Mouse (Mus musculus) midbrain, embryonic 10.5 days (tissue): ENCODE measurements at regions not wholly inside any gene's neighbourhood (a gene's known extent, or its start where the extent isn't known, plus 50 kb on each side); places are given as distances from the start of the nearest gene placed in this dataset.

Experiments used
- DNase-seq: peaks from one replicate; pipeline ENCODE4 v3.0.0-alpha.2; 2017; ENCODE audit warnings: low spot score
- H3K27ac ChIP-seq: fragments of 300-500 bp; sonication (generic); replicated peaks from 2 replicates; pipeline ENCODE4 v1.5.1; 2016; ENCODE audit warnings: mild to moderate bottlenecking
- H3K27me3 ChIP-seq: fragments of 300-500 bp; sonication (generic); 2 replicates; pipeline ENCODE4 v1.6.1; 2016; ENCODE audit warnings: low read depth, mild to moderate bottlenecking; ENCODE audit not compliant: poor library complexity, severe bottlenecking
- H3K36me3 ChIP-seq: fragments of 300-500 bp; sonication (generic); 2 replicates; pipeline ENCODE4 v1.6.1; 2016; ENCODE audit warnings: mild to moderate bottlenecking, moderate library complexity
- H3K4me1 ChIP-seq: fragments of 300-500 bp; sonication (generic); 2 replicates; pipeline ENCODE4 v1.6.1; 2016
- H3K4me3 ChIP-seq: fragments of 300-500 bp; sonication (generic); 2 replicates; pipeline ENCODE4 v1.5.1; 2016; ENCODE audit warnings: mild to moderate bottlenecking, moderate library complexity
- H3K9me3 ChIP-seq: fragments of 300-500 bp; sonication (generic); replicated peaks from 2 replicates; pipeline ENCODE4 v1.6.1; 2016; ENCODE audit warnings: mild to moderate bottlenecking
- WGBS: fragments of 180-500 bp; shearing (Covaris S2); methylation state at CpG from one replicate; pipeline ENCODE4 v1.1.7; 2016; 5-methylcytosine and 5-hydroxymethylcytosine counted together

DNA sequence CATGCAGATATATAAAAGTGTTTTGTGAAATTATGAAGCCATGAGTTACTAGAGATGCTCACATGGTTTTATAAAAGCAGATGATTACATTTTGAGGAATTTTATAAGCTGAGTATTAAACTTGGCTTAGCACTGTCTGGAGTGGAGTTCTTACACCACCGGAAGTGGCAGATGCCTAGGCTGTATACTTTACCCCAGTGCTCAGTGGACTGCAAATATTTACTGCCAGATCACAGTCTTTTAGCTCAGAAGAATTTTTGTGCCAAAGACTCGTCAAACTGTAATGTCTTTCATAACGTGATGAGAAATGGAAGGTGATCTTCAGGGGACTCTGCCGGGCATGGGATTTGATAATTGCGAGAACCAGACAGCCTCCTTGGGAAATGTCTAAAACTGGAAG lies 136.1 kb upstream of the 9330182O14Rik start:
- no peak for DNase-seq
- no peaks in the 10 kb centered on the region for H3K36me3 ChIP-seq
- 92% methylated on average over 5 of the region's 5 CpGs for WGBS

GRCm38 (mm10) chr15:40000022-40000421 lies 134.1 kb upstream of the 9330182O14Rik start:
- 92% methylated on average over 5 of the region's 5 CpGs for WGBS

More for the DNA sequence above, 136.1 kb upstream of the 9330182O14Rik start:
- H3K4me3 ChIP-seq: no peak overlapping the region
- no peaks in the 10 kb centered on the region for H3K4me1 ChIP-seq
- H3K27ac ChIP-seq: no peak overlapping the region
- H3K9me3 ChIP-seq: no peaks in the 10 kb centered on the region
- H3K27me3 ChIP-seq: no peaks in the 10 kb centered on the region

DNA sequence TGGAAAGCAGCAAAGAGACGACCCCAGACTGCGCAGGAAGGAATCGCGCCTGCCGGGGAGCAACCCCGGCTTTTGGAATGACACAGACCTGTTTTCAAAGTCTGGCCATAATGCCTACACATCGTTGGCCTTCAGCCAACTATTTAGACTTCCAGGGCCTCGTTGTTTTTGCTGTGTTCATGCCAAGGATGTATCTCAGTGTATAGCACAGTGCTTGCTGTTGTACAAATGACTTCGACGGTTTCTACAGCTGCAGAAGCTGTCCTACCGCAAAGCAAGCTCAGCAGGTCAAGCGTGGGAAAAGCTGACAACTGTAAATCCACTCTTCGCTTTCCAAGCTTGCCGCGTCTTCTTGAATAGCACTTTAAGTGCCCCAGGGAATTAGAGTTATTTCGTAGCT lies 129.1 kb upstream of the 9330182O14Rik start:
- 93% methylated on average over 16 of the region's 16 CpGs for WGBS
- Histone ChIP-seq H3K27ac (no peak overlapping the region), H3K4me1 (peaks cover 8% of the 10 kb centered on the region), H3K9me3 (no peaks in the 10 kb centered on the region), H3K4me3 (no peak overlapping the region), H3K36me3 (no peaks in the 10 kb centered on the region), H3K27me3 (no peaks in the 10 kb centered on the region)
- no peak for DNase-seq

More at GRCm38 (mm10) chr15:40000022-40000421, 134.1 kb upstream of the 9330182O14Rik start:
- Histone ChIP-seq H3K4me3 (no peak overlapping the region), H3K27ac (no peak overlapping the region), H3K4me1 (0 out of 2 replicates have a peak, but pooled peaks cover 3% of the 10 kb centered on the region), H3K9me3 (no peaks in the 10 kb centered on the region), H3K36me3 (no peaks in the 10 kb centered on the region), H3K27me3 (no peaks in the 10 kb centered on the region)
- no peak for DNase-seq

- Histone ChIP-seq H3K4me3 (no peak overlapping the region), H3K9me3 (no peaks in the 10 kb centered on the region), H3K27ac (no peak overlapping the region), H3K36me3 (no peaks in the 10 kb centered on the region), H3K27me3 (no peaks in the 10 kb centered on the region), H3K4me1 (peaks cover 8% of the 10 kb centered on the region)
- DNase-seq: peak; percentile 23
- WGBS: 12% methylated on average over 5 of the region's 5 CpGs
Observed at GRCm38 (mm10) chr15:40007844-40008243, 126.3 kb upstream of the 9330182O14Rik start.

DNA sequence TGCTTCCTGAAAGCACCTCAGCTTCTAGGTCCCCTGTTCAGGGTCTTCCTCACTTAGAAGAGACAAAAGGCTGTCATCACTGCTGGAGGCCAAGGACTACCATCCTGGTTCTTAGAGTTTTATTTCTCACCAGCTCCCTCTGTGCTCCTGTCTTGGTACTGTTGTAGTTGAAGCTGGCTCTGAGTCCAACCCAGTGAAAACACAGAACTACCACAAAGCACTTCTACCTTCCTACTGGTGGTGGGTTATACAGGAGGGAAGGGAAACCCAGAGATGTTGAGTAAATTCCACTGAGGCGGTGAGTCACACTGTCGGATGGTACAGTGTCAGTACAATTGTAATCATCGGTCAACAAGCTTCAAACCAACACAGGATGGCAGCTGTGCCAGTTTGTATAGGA lies 120.3 kb upstream of the 9330182O14Rik start:
- H3K36me3 ChIP-seq: no peaks in the 10 kb centered on the region
- no peaks in the 10 kb centered on the region for H3K9me3 ChIP-seq
- no peak for DNase-seq
- no peak overlapping the region for H3K4me3 ChIP-seq
- 0 out of 2 replicates have a peak, but pooled peaks cover 10% of the 10 kb centered on the region for H3K27me3 ChIP-seq
- peaks cover 15% of the 10 kb centered on the region for H3K4me1 ChIP-seq
- H3K27ac ChIP-seq: no peak overlapping the region
- WGBS: 98% methylated on average over 3 of the region's 3 CpGs

DNA sequence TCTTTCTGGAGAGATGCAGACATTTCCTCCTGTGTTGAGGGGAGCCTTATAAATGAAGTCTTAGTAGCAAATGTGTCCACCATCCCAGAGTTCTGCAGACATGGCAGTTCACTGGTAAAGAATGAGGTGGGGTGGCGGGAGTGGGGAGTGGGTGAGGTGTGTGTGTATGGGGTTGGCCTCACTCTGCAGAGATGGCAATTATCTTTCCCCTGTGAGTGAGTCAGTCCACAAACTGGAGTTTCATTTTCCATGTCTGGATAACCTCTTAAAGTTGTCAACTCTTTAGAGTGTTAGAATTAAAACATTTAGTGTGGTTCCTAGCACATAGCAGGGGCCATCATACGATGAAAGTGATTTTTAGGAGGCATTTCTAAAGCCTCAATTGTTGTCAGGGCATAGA lies 117.1 kb upstream of the 9330182O14Rik start:
- peaks cover 16% of the 10 kb centered on the region for H3K4me1 ChIP-seq
- DNase-seq: no peak
- H3K4me3 ChIP-seq: no peak overlapping the region
- no peaks in the 10 kb centered on the region for H3K9me3 ChIP-seq
- H3K27me3 ChIP-seq: 0 out of 2 replicates have a peak, but pooled peaks cover 10% of the 10 kb centered on the region
- WGBS: 79% methylated on average over 2 of the region's 2 CpGs
- no peaks in the 10 kb centered on the region for H3K36me3 ChIP-seq
- no peak overlapping the region for H3K27ac ChIP-seq

- WGBS: 37% methylated on average over 6 of the region's 6 CpGs
- Histone ChIP-seq H3K4me1 (peaks cover 16% of the 10 kb centered on the region), H3K4me3 (no peak overlapping the region), H3K9me3 (no peaks in the 10 kb centered on the region), H3K36me3 (no peaks in the 10 kb centered on the region), H3K27ac (no peak overlapping the region), H3K27me3 (0 out of 2 replicates have a peak, but pooled peaks cover 10% of the 10 kb centered on the region)
- no peak for DNase-seq
Observed at GRCm38 (mm10) chr15:40017597-40017996, 116.6 kb upstream of the 9330182O14Rik start.

- no peaks in the 10 kb centered on the region for H3K9me3 ChIP-seq
- no peaks in the 10 kb centered on the region for H3K36me3 ChIP-seq
- 0 out of 2 replicates have a peak, but pooled peaks cover 10% of the 10 kb centered on the region for H3K27me3 ChIP-seq
- H3K27ac ChIP-seq: 0 out of 2 replicates have a peak overlapping the region, but pooled peaks have one; percentile 33
- WGBS: 26% methylated on average over 12 of the region's 12 CpGs
- peak; percentile 14 for DNase-seq
- no peak overlapping the region for H3K4me3 ChIP-seq
- H3K4me1 ChIP-seq: peaks cover 16% of the 10 kb centered on the region
Observed at GRCm38 (mm10) chr15:40018047-40018791, 115.9 kb upstream of the 9330182O14Rik start.

DNA sequence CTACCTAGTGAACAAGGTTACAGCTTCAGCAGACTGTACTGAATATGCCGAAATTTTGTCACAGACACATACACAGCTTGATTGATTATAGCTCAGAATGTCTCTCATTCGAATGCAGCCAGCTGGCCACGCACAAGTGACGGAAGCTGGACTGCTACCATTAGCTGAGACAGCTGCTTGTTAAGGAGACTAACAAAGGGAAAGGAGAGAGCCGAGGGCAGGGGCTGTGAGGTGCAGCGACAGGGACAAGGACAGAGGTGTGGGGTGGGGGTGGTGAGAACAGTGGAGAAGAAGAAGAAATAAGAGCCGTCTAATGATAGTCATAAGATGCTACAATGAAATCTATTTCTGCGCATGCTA lies 115.4 kb upstream of the 9330182O14Rik start:
- no peaks in the 10 kb centered on the region for H3K36me3 ChIP-seq
- DNase-seq: peak; percentile 19
- H3K4me3 ChIP-seq: no peak overlapping the region
- H3K9me3 ChIP-seq: no peaks in the 10 kb centered on the region
- 52% methylated on average over 8 of the region's 8 CpGs for WGBS
- H3K4me1 ChIP-seq: peaks cover 16% of the 10 kb centered on the region
- 0 out of 2 replicates have a peak, but pooled peaks cover 10% of the 10 kb centered on the region for H3K27me3 ChIP-seq
- H3K27ac ChIP-seq: 0 out of 2 replicates have a peak overlapping the region, but pooled peaks have one; percentile 33

GRCm38 (mm10) chr15:40019226-40019625 lies 114.9 kb upstream of the 9330182O14Rik start:
- Histone ChIP-seq H3K27ac (no peak overlapping the region), H3K27me3 (0 out of 2 replicates have a peak, but pooled peaks cover 10% of the 10 kb centered on the region), H3K9me3 (no peaks in the 10 kb centered on the region), H3K4me3 (no peak overlapping the region), H3K36me3 (no peaks in the 10 kb centered on the region), H3K4me1 (peaks cover 16% of the 10 kb centered on the region)
- WGBS: 89% methylated on average over 8 of the region's 8 CpGs
- DNase-seq: no peak

GRCm38 (mm10) chr15:40020097-40020496 lies 114.1 kb upstream of the 9330182O14Rik start:
- no peak overlapping the region for H3K27ac ChIP-seq
- peaks cover 16% of the 10 kb centered on the region for H3K4me1 ChIP-seq
- 0 out of 2 replicates have a peak, but pooled peaks cover 10% of the 10 kb centered on the region for H3K27me3 ChIP-seq
- no peaks in the 10 kb centered on the region for H3K9me3 ChIP-seq
- no peaks in the 10 kb centered on the region for H3K36me3 ChIP-seq
- H3K4me3 ChIP-seq: no peak overlapping the region
- DNase-seq: no peak

GRCm38 (mm10) chr15:40020646-40021045 lies 113.5 kb upstream of the 9330182O14Rik start:
- H3K4me1 ChIP-seq: peaks cover 16% of the 10 kb centered on the region
- H3K9me3 ChIP-seq: no peaks in the 10 kb centered on the region
- H3K4me3 ChIP-seq: no peak overlapping the region
- 0 out of 2 replicates have a peak, but pooled peaks cover 10% of the 10 kb centered on the region for H3K27me3 ChIP-seq
- 90% methylated on average over 3 of the region's 3 CpGs for WGBS
- H3K36me3 ChIP-seq: no peaks in the 10 kb centered on the region
- no peak for DNase-seq
- H3K27ac ChIP-seq: no peak overlapping the region

GRCm38 (mm10) chr15:40023195-40023594 lies 111.0 kb upstream of the 9330182O14Rik start:
- Histone ChIP-seq H3K27me3 (0 out of 2 replicates have a peak, but pooled peaks cover 5% of the 10 kb centered on the region), H3K9me3 (no peaks in the 10 kb centered on the region), H3K27ac (no peak overlapping the region), H3K4me1 (peaks cover 7% of the 10 kb centered on the region), H3K36me3 (no peaks in the 10 kb centered on the region), H3K4me3 (no peak overlapping the region)
- 95% methylated on average over 3 of the region's 3 CpGs for WGBS
- no peak for DNase-seq
